Mouse (Mus musculus) kidney, adult 11 months (tissue): Measurements from ENCODE around the gene Prss8.
"Not testable (repeated sequence)": the region's sequence is repeated elsewhere in the genome, so short reads cannot be mapped to it uniquely, and the experiment has no call there.

Experiments used
- DNase-seq: peaks from one replicate; pipeline ENCODE4 v3.0.0; 2022

Prss8 gene

DNA sequence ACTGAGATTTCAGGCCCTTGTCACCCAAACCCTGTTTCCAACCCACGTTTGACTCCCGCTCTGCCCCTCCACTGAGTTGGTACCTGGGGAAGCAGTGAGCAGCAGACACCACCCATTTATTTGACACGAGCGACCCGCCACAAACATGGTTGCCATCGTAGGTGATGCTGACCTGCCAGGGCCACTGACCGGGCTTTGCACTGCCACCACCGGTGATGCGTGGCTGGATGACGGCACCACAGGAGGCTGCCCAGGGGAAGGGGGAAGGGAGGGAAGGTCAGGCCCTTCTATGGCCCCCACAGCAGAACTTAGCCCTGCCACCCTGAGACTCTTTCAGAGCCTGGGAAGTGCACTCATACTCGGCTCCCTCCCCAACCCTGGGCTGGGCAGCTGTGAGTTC, 2.2 kb downstream of the Prss8 start:
- peak; percentile 46 for DNase-seq

DNA sequence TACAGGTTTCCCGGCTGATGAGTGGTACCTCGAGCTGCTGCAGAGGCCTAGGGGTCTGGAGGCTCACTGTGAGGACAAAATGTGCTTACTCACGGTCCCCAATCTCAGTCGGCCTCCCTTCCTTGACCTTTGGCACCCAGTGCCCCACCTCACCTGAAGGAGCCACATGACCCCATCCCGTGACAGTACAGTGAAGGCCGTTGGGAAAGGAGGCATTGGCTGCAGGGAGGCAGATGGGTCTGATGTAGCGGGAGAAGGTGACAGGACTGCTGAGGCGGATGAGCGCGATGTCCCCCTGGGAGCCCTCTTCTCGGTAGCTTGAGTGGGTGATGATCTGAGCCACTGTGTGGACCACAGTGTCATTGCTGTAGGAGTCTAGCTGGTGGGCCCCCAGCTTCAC, 3.1 kb downstream of the Prss8 start:
- DNase-seq = peak; percentile 83

DNA sequence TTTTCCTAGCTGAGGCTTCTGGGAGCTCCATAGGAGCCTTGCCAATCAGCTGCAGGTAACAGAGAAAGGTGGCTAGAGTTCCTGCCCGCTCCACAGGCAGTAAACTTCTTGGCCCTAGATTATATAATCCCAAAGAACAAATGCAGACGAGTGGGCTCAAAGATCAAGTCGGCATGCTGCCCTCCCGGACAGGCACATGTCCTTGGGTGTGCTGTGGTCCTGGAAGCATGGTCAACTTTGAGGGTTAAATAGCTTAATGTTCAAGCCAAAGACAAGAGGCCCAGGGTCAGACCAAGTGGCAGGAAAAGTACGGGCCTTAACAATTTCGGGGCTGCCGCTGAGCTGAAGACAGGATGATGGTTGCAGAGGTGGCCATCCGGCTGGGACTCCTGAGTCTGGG, 3.8 kb downstream of the Prss8 start:
- DNase-seq = peak; percentile 93

DNA sequence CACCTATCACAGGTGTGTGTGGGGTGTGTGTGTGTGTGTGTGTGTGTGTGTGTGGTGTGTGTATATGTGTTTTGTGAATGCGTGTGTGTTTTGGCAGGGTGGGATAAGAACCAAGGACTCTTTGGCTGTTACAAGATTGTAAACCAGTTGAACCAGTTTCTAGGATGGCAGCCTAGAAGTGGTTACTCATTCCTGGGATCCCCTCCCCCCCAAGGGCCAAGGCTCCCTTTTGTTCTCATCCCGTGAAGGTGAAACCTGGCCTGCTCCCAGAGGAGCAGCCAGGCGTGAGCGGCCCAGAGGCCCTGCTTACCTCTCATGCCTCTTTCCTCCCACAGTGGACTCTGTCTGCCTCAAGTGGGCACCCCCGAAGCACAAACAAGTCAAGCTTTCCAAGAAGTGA, 4.7 kb downstream of the Prss8 start:
- DNase-seq = peak; percentile 94

DNA sequence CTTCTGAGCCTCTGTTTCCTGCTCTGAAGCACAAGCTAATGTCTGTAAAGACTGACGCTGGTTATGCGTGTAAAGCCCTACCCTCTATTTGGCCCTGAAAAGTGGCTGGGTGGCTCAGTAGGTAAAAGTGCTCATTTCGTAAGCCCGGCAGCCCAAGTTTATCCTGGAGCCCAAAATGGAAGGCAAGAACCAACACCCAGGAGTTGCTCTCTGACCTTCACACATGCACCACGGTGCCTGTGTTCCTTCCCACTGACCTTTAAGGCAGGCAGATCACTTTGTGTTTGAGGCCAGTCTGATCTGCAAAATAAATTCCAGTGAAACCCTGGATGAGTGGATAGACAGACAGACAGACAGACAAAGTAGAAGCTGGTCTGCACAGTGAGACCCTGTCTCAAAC, 6.2 kb downstream of the Prss8 start:
- DNase-seq = peak; percentile 45

DNA sequence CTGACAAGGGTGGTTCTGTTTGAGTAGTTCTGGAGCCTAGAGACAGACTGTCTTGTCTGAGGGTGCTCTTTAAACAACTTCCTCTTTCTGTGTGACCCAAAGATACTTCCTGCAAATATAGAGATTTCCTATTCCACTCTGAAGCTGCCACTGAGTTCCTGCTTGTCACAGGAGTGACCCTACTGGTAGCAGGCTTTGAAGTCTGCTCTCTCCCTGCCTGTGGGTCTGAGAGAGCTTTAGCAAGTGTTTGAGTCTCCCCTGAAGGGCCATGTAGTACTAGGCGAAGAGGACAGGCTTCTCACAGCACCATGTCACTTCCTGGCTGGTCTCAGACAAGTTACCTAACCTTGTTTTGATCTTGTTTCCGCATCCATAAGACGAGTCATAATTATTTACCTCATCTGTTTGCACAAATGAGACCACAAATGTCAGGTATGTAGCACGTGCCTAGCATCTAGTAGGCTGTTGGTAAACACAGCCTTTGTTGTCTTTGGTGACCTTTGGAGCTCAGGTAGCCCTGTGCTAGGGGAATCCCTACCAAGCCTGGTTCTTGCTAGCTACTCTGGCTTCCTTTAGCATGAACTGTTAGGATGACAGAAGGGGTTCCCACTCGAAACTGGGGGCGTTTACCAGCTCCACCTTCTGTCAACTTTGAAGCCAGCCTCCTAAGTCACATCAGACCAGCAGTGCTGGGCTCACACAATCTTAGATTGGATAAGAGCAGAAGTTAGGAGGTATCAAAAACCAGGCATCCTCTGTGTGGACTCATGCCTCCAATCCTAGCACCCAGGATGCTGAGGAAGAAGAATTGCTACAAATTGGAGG, 7.2 kb downstream of the Prss8 start:
- no peak for DNase-seq

DNA sequence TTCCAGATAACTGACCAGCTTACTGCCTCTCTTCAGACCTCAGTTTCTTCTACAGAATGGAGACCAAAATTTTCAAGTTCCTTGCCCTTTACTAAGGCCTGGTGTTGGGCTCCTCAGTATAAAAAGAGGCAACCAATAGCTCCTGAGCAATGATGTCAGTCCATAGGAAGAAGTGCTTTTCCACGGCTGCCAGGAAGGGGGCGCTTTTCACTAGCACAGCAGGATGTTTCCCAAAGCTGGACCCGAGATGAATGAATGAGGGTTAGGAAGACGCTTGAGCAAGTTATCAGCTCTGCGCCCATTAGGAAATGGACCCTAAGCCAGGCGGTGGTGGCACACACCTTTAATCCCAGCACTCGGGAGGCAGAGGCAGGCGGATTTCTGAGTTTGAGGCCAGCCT, 8.4 kb downstream of the Prss8 start:
- DNase-seq = no peak

DNA sequence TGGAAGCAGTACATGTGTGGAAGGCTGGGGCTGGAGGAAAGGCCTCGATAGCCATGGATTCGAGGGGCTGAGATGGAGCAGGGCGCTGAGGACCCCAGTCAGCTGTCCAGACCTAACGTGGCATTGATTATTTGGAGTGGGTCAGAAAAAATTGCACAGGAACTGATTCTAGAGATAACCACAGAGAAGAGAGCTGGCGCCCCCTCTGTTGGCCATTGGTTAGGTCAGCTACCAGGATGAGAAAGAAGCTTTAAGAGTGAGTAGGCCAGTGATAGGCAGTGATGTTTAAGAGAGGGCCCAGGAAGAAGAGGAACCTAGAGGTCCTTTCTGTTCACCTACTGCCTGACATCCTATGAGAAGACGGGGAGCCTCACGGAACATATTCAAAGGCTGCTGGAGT, 10.6 kb downstream of the Prss8 start:
- no peak for DNase-seq

DNA sequence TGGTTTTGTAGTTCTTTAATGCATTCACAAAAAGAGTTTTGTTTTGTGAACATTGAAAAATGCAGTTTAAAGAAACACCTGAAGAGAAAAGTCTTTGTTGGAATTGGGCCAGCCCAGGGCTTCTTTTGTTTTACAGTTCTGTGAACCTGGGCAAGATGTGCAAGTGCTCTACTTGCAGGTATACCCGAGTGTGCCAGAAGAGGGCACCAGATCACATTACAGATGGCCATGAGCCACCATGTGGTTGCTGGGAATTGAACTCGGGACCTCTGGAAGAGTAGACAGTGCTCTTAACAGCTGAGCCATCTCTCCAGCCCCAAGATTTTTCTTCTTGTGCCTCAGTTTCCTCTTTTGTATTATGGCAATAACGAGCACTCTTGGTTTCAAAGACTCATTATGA, 11.7 kb downstream of the Prss8 start:
- DNase-seq = no peak

DNA sequence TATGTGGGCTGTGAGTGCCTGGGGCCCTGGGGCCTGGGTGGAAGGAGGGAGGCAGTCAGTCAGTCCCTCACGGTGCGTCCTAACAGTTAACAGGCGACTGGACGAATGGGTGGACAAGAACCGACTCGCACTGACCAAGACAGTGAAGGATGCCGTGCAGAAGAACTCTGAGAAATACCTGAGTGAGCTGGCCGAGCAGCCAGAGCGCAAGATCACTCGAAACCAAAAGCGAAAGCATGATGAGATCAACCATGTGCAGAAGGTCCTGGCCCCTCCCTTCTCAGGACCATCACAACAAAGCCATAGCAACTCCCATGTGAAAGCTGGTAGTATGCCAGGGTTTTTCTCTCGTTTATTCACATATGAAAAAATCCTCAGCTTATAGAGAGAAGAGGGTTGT, 14.6 kb downstream of the Prss8 start:
- DNase-seq = no peak

DNA sequence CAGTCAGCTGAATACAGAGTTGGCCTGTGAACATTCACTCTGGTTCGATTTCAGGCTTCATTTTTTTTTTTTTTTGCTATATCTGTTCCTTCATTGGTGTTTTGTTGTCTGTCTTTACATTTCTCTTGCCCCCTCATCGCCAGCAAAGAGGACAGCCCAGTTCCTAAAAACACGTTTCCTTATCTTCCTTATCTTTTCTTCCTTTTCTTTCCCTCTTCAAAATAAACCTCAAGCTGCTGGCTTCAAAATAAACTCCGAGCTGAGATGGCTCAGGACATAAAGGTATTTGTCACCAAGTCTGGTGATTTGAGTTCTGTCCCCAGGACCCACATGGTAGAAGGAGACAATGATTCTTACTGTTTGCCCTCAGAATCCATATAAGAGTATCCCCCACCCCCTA, 17.0 kb downstream of the Prss8 start:
- no peak for DNase-seq

DNA sequence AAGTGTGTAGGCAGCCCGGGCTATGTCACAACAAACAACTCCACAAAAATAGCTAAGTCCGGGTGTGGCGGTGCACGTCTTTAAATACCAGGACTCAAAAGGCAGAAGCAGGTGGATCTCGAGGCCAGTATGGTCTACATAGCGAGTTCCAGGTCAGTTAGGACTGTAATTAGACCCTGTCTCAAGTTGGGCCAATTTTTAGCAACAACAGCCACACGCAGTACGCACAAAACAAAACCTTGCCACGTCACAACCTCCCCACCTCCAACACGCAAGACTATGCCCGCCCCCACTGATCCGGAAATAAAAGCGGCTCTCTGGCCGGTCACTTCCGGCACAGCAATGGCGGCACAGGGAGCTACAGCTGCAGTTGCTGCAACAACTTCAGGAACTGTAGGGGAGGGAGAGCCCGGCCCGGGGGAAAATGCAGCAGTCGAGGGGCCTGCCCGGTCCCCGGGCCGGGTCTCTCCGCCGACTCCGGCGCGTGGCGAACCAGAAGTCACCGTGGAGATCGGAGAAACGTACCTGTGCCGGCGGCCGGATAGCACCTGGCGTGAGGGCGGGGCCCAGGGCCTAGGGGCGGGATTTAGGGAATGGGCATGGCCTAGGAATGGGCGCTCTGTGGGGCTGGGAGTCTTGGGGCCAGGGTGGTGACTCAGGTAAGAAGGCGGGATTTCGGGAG, 17.6 kb downstream of the Prss8 start, which contains the start of gene Kat8:
Gene Kat8 (plus strand): TSS at position 327 of the 682 bp plus-strand sequence.
- peak; percentile 90 for DNase-seq

DNA sequence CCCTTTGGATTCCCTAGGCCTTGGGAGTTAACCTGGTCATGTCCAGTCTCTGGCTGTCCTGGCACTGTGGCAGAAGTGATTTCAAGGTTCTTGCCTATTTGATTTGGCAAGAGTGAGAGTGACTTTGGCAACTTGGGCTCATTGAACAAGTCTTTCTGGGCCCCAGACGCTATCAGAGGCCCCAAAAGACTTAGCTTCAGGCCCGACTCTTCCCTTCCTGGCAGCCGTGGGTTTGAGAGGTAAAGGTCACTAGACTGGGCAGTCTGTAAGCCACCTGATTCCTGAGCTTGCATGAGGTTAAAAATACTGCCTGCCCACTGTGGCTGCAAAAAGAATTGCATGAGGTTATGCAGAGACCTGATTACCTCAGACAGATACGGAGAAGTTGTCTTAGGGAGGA, 21.2 kb downstream of the Prss8 start:
- DNase-seq = no peak

DNA sequence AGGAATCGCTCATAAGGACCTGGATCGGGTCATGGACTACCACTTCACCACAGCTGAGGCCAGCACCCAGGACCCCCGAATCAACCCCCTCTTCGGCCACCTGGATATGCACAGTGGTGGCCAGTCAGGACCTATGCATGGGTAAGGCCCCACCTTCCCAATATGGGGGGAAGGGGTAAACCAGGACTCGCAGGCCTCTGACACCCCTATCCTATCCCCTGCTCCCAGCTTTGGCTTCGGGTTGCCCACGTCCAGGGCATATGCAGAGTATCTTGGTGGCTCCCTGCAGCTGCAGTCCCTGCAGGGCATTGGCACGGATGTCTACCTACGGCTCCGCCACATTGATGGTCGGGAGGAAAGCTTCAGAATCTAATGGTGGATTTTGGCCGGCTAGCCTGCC, 22.0 kb downstream of the Prss8 start:
- no peak for DNase-seq

DNA sequence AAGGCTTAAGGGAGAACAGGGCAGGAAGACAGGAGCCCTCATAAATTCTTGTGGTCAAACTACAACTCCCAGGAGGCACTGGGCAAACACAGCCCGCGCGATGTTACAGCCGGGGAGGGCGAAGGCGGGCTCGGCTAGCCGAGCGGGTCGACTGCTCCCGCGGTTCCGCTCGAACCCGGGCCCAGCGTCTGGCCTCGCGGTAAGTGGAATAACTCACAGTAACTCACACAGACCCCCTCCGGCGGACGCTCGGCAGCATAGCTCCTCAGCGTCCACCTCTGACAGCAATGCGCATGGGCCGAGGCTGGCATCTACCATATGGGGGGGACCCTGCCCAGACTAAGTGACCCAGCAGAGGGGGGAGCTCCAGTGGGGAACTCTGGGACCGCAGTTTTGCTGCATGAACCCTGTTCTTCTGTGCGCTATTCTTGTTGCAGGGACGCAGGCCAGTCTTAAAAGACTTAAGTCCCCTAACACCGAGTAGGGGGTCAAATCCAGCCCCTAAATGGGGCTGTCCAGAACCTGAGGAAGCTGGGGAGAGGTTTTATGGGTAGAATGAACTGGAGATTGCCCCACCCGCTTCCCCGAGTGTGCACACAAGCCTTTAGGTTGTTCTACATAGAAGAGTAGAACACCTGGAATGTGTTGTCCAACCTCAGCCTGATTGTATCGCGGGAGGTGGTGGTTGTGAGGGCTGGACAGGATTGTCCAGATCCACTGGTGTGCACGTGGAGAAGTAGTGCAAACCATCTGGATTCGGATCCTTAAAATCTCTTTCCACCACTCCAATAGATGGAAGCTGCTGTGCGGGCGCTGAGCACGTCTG, 25.7 kb downstream of the Prss8 start, which contains the start of gene Bckdk:
Gene Bckdk (plus strand): TSS at position 112 of the 826 bp plus-strand sequence.
- peak; percentile 74 for DNase-seq

DNA sequence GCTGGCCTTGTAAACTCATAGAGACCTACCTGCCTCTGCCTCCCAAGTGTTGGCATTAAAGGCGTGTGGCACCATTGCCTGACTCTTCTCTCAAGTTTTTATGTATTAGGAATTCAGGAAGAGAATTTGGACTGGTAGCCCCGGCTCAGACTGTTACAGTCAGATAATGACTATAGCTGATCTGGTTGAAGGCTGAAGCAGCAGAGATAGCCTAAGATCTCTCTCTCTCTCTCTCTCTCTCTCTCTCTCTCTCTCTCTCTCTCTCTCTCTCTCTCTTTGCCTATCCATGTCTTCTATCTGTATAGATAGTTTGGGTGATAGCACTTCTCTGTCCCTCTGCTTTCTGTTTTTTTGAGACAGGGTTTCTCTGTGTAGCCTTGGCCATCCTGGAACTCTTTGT, 28.1 kb downstream of the Prss8 start:
- no peak for DNase-seq

DNA sequence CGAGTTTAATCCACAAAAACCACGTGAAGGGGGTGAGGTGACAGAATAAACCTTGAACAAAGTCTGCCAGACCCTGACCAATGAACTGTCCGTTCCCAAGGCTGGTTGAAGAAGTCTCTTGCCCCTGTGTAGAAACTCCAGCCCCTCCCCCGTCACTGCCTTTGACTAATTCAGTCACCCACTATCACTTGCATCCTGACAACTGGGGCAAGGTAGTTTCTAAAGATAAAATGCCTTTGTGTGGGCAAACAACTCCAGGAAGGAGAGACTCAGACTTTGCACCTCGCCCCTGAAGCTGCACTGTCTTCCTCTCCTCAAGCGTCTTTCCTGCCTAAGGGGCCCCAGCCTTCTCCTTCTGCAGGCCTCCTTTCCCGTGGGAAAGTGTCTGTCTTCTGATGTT, 29.9 kb downstream of the Prss8 start:
- DNase-seq = no peak

DNA sequence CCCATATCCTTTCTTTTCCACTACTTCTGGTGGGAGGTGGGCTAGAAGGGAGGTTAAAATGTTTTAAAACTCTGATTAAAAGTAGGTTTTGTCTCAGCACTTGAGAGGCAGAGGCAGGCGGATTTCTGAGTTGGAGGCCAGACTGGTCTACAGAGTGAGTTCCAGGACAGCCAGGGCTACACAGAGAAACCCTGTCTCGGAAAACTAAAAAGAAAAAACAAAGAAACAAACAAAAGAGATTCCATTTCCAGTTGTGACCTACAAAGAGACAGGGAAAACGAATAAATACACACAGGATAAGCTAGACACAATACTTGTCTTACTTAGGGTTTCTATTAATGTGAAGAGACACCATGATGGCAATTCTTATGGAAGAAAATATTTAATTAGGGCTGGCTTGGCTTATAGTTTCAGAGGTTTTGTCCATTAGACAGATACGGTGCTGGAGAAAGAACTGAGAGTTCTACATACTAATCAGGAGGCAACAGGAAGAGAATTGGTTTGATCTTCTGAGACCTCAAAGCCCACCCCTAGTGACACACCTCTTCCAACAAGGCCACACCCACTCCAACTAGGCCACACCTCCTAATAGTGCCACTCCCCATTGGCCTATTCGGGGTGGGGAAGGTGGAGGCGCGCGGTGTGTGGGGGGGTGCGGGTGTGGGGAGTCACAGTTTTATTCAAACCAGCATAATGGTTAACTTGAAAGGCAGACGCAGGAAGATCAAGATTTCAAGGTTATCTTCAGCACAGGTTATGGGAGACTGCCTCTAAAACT, 31.5 kb downstream of the Prss8 start:
- no peak for DNase-seq

DNA sequence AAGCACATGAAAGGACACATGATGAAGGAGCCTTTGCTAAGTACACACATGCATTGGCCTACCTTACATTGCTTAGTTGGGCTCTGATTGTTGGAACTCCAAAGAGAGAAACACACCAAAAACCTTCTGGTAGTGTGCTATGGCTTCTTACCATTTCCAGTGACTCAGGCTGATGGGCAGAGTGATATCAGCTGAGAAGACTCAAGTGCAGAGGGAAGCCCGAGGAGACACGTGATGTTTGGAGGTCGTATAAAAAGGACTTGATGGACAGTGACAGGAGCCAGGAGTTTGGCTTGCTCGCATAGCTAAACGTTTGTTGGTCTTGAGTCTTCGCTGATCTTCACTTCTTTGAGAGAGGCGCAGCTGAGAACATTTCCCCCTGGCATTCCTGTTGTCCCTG, 32.4 kb downstream of the Prss8 start:
- DNase-seq = no peak

DNA sequence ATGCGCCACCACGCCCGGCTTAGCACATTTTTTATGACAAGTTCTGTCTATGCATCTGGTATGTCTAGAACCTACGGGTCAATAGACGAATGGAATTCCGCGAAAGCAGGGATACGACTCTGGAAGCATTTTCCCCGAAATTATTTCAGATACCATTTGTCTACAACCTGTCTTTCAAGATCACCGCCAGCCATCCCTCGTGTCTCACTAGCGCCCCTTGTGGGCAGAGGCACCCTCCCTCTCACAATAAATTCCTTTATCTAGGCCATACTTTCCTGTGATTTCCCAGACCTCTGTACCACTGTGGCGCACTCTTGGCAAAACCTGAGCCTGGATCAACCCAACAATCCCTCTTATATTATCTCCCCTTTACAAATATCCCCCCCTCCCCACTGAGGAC, 33.5 kb downstream of the Prss8 start:
- DNase-seq = peak; percentile 55

DNA sequence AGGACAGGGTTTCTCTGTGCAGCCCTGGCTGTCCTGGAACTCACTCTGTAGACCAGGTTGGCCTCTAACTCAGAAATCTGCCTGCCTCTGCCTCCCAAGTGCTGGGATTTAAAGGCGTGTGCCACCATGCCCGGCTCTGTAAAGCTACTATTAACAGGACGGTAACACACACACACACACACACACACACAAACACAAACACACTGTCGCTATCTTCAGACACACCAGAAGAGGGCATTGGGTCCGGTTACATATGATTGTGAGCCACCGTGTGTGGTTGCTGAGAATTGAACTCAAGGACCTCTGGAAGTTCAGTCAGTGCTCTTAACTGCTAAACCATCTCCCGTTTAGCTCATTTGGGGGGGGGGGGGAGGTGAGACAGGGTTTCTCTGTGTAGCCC, 34.0 kb downstream of the Prss8 start:
- not testable (repeated sequence) for DNase-seq

DNA sequence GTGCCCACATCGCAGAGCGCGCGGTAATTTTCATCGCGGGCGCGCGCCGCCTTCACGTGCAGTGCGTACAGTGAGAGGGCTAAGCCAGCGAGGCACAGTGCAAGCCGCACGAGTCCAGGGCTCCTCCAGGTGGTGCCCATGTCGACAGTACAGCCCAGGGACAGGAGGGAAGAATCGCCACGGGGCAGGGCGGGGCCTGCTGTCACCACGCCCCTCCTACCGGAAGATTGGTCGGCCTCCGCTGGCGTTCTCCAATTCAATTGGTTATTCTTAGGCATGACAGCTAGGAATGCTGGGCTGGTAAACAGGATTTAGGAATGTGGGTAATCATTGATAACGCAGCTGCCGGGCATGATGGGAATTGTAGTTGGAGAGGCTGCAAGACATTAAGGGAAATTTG, 34.5 kb downstream of the Prss8 start, which contains the start of the genes Gm21974 and Vkorc1:
Gene Gm21974 (minus strand): TSS at position 13 of the 400 bp plus-strand sequence.
Gene Vkorc1 (minus strand): TSS at position 176 of the 400 bp plus-strand sequence.
- DNase-seq = peak; percentile 99
